Mouse (Mus musculus): Measurements from ENCODE around the gene Sertad1. TPM values are rescaled to one million over a fixed set of nuclear protein-coding genes. Genes with fewer than 3 reads are reported as not detected.

Gene Sertad1
- polyA plus RNA-seq (2014; fragmentation: Illumina TruSeq; extraction: RNeasy Lipid Tissue Mini Kit (QIAGEN cat#74804); ENCODE audit: insufficient read depth, low read depth, low replicate concordance), result 48.4 TPM

DNA sequence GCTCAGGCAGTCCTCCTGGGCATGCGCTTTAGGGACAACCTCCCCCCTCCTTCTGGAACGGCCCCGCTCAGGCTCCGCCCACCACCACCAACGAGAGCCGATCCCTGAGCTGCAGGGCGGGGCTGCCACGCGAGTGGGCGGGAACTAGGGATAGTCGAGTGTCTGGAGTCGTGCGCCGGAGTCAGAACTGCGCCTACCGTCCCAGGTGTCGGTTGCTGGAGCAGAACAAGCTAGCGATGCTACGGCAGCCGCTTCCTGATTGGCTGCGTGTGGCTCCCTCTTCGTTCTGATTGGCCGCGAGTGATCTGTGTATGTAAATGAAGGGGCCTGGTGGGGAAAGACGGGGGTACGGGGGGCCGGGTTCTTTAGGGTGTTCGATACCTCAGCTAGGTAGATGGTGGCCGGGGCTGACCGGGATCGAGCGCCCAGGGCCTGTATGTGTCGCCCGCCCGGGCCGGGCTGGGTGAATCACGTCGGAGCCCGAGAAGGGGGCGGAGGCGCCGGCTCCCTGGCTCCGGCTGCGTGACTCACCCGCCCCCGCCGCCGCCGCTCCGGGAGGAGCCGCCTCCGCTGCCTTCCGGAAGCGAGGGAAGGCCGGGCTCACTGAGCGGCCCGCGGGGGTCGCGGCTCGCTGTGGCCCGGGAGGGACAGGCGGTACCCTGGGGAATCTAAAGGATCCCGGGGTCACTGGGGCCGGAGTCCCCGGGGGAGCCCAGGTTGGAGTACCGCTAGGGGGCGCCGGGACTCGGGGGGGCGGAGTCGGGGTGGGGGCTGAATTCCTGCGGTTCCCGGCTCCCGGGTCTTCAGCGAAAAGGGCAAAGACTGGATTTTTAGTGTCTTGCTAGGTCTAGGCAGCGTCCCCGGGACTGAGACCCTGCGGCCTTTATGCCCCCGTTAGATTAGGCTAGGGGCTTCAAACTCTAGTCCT lies at the start of gene Sertad1:
Sertad1 (plus strand) TSS at position 141 of the 928 bp plus-strand sequence.

DNA sequence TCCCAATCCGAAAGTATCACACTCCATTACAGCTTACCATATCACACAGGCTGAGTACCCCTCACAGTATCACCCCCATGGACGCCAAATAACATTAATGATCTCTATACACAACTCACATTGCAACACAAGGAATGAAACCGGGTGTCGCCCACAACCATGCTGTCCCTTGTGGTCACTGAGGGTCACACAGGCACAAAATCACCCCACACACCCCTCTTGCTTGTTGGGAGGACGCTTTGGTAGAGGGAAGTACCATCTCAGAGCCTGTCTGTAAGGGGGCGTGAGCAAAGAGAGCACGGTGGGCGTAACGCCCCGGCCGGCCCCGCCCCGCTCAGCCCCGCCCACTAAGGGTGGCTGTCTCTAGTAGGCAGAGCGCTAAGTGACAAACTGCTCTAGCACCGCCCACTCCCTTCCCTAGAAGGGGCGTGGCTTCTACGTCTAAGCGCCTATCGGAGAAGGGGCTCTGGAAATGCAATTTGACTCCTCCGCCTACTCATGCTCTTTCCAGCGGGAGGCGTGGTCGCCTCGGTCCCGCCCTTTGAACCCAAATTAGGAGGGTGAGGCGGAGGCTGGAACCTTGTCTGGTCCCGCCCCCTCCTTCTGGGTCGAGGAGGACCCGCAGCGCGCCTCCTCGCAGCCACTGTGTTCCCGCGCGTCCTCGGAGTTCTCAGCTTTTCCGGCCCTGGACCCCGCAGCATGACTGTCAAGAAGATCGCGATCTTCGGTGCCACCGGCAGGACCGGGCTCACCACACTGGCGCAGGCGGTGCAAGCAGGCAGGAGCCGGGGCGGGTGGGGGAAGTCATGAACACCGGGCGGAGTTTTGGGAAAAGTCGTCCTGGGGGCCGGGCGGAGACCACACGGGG lies 39.1 kb upstream of the Sertad1 start, which contains the start of the genes Sptbn4 and Blvrb:
Sptbn4 (minus strand) TSS at position 268 of the 868 bp plus-strand sequence.
Blvrb (plus strand) TSS at position 560 of the 868 bp plus-strand sequence.

DNA sequence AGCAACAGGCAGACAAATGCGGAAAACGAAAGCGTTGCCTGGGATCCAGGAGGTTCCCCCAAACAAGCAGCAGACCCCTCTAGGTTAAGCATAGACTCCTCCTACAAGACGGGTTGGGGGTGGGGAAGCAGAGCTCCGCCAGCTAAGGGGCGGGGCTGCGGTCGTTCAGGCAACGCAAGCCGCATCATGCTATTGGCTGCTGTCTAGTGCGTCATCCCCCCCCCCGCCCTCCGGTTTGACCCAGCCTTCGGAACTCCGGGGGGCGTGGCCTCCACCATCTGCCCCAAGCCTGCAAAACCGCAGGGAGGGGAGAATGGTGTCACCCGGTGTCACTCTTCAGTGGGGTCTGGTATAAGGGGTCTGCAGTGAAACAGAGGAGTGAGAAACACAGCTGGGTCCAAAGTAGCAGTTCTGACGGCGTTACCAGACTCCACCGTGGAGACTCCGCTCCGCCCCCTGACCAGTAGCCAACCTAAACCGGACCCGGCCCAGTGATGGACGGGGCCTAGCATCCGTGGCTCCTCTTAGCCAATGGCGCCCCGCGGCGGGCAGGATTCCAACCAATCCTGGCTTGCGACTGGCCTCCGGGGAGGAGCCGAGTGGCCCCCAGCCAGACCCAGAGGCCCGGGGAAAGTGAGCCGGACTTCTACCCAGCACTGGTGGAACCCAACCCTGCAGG lies 13.4 kb upstream of the Sertad1 start, which contains the start of gene Sertad3:
Sertad3 (plus strand) TSS at position 613 of the 679 bp plus-strand sequence.

DNA sequence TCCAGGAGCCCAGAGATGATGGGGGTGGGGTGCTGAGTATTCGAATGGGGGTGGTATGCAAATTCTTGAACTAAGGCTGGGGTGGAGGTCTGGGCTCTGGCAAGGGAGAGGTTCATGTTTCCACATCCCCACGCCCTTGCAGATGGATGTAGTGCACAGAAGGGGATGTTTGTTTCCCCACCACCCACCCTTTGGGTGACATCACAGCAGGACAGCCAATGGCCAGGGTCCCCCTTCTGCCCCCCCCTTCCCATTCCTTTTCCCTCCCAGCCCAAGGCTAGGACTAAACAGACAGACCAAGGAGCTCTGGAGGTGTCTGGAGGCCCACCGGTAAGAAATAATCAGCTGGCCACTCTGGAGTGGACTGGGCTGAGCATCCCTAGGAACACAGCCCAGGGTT lies 12.3 kb downstream of the Sertad1 start, which contains the start of gene Prx:
Prx (plus strand) TSS at position 289 of the 400 bp plus-strand sequence.

DNA sequence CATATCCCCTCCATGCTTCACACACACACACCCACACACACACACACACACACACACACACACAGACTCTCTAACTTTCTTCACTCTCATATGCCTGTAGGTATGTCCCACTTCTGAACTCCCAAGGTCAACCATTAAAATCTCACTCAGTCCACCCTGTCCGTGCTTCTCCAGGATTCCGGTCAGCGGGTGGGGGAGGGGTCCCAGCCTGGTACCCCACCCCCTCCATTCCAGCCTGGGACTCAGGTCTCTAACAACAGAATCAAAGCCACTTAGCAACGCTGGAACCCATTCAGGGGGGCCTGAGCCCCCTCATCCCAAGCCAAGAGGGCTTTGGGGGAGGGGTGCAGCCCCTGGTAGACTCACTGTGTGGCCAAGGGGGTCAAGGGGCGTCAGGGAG lies 36.3 kb downstream of the Sertad1 start, which contains the start of gene Hipk4:
Hipk4 (plus strand) TSS at position 301 of the 400 bp plus-strand sequence.

Other genes starting within 250 kb of the Sertad1 start
- gene Numbl, start 228.5 kb upstream of the Sertad1 start, polyA plus RNA-seq (2014; fragmentation: Illumina TruSeq; extraction: RNeasy Lipid Tissue Mini Kit (QIAGEN cat#74804); ENCODE audit: insufficient read depth, low read depth, low replicate concordance), result 7.2 TPM
- 197 TPM for gene Ltbp4, start 149.2 kb upstream of the Sertad1 start, polyA plus RNA-seq (2014; fragmentation: Illumina TruSeq; extraction: RNeasy Lipid Tissue Mini Kit (QIAGEN cat#74804); ENCODE audit: insufficient read depth, low read depth, low replicate concordance)
- gene Shkbp1, start 130.9 kb upstream of the Sertad1 start, polyA plus RNA-seq (2014; fragmentation: Illumina TruSeq; extraction: RNeasy Lipid Tissue Mini Kit (QIAGEN cat#74804); ENCODE audit: insufficient read depth, low read depth, low replicate concordance), result 25.2 TPM
- gene Gm20479, start 129.5 kb upstream of the Sertad1 start, polyA plus RNA-seq (2014; fragmentation: Illumina TruSeq; extraction: RNeasy Lipid Tissue Mini Kit (QIAGEN cat#74804); ENCODE audit: insufficient read depth, low read depth, low replicate concordance), result not detected
- gene Sptbn4, start 39.2 kb upstream of the Sertad1 start, polyA plus RNA-seq (2014; fragmentation: Illumina TruSeq; extraction: RNeasy Lipid Tissue Mini Kit (QIAGEN cat#74804); ENCODE audit: insufficient read depth, low read depth, low replicate concordance), result 0.08 TPM
- 48.4 TPM for gene Blvrb, start 38.9 kb upstream of the Sertad1 start, polyA plus RNA-seq (2014; fragmentation: Illumina TruSeq; extraction: RNeasy Lipid Tissue Mini Kit (QIAGEN cat#74804); ENCODE audit: insufficient read depth, low read depth, low replicate concordance)
- gene Sertad3, start 13.1 kb upstream of the Sertad1 start, polyA plus RNA-seq (2014; fragmentation: Illumina TruSeq; extraction: RNeasy Lipid Tissue Mini Kit (QIAGEN cat#74804); ENCODE audit: insufficient read depth, low read depth, low replicate concordance), result 13.6 TPM
- 62.3 TPM for gene Prx, start 12.4 kb downstream of the Sertad1 start, polyA plus RNA-seq (2014; fragmentation: Illumina TruSeq; extraction: RNeasy Lipid Tissue Mini Kit (QIAGEN cat#74804); ENCODE audit: insufficient read depth, low read depth, low replicate concordance)
- 0.24 TPM for gene Hipk4, start 36.4 kb downstream of the Sertad1 start, polyA plus RNA-seq (2014; fragmentation: Illumina TruSeq; extraction: RNeasy Lipid Tissue Mini Kit (QIAGEN cat#74804); ENCODE audit: insufficient read depth, low read depth, low replicate concordance)
- gene Pld3, start 66.3 kb downstream of the Sertad1 start, polyA plus RNA-seq (2014; fragmentation: Illumina TruSeq; extraction: RNeasy Lipid Tissue Mini Kit (QIAGEN cat#74804); ENCODE audit: insufficient read depth, low read depth, low replicate concordance), result 72.1 TPM
- 9.6 TPM for gene 2310022A10Rik, start 66.3 kb downstream of the Sertad1 start, polyA plus RNA-seq (2014; fragmentation: Illumina TruSeq; extraction: RNeasy Lipid Tissue Mini Kit (QIAGEN cat#74804); ENCODE audit: insufficient read depth, low read depth, low replicate concordance)
- 70.6 TPM for gene Akt2, start 104.6 kb downstream of the Sertad1 start, polyA plus RNA-seq (2014; fragmentation: Illumina TruSeq; extraction: RNeasy Lipid Tissue Mini Kit (QIAGEN cat#74804); ENCODE audit: insufficient read depth, low read depth, low replicate concordance)
- gene Ttc9b, start 167.0 kb downstream of the Sertad1 start, polyA plus RNA-seq (2014; fragmentation: Illumina TruSeq; extraction: RNeasy Lipid Tissue Mini Kit (QIAGEN cat#74804); ENCODE audit: insufficient read depth, low read depth, low replicate concordance), result not detected
- 13.4 TPM for gene Map3k10, start 187.7 kb downstream of the Sertad1 start, polyA plus RNA-seq (2014; fragmentation: Illumina TruSeq; extraction: RNeasy Lipid Tissue Mini Kit (QIAGEN cat#74804); ENCODE audit: insufficient read depth, low read depth, low replicate concordance)
- 1.6 TPM for gene Zfp607b, start 202.4 kb downstream of the Sertad1 start, polyA plus RNA-seq (2014; fragmentation: Illumina TruSeq; extraction: RNeasy Lipid Tissue Mini Kit (QIAGEN cat#74804); ENCODE audit: insufficient read depth, low read depth, low replicate concordance)
- gene Zfp60, start 244.5 kb downstream of the Sertad1 start, polyA plus RNA-seq (2014; fragmentation: Illumina TruSeq; extraction: RNeasy Lipid Tissue Mini Kit (QIAGEN cat#74804); ENCODE audit: insufficient read depth, low read depth, low replicate concordance), result 3.8 TPM